Mouse (Mus musculus) C2C12 (cell line): ENCODE data around the gene Pcsk2.

Experiments
- CTCF ChIP-seq: IDR thresholded peaks from one replicate; pipeline ENCODE4 v1.5.1; 2011; ENCODE audit not compliant: control insufficient read depth, insufficient read depth, insufficient read length
- MAX ChIP-seq: IDR thresholded peaks from one replicate; pipeline ENCODE4 v1.6.1; 2011; ENCODE audit warnings: mild to moderate bottlenecking, control low read depth
- MYOG ChIP-seq: IDR thresholded peaks from one replicate; pipeline ENCODE4 v1.6.1; 2011; ENCODE audit not compliant: control insufficient read depth, insufficient read length; ENCODE audit errors: extremely low read depth
- USF1 ChIP-seq: IDR thresholded peaks from one replicate; pipeline ENCODE4 v1.6.1; 2011; ENCODE audit warnings: low read depth, mild to moderate bottlenecking, control low read depth, moderate library complexity

DNA sequence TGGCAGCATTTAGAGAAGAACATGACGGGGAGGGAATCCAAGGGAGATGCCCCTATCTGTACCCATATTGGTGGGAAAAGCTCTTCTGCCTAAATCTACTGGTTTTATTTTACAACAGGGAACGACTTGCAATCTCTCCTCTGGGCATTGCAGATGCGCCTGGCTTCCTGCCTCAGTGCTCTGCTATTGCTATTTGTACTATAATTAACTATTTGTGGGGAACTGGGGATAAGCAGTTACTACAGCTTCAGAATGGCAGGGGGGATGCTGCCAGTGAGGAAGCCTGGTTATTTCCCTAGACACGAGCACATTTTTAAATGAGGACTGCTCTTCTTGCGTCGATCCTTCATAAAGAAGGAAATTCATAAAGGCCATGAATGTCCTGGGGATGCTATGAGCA lies 39.4 kb downstream of the Pcsk2 start:
- TF ChIP-seq MYOG (no peak), USF1 (no peak), CTCF (no peak), MAX (no peak)
